Mouse (Mus musculus): ENCODE data around the gene Pde1c.

Pde1c gene

DNA sequence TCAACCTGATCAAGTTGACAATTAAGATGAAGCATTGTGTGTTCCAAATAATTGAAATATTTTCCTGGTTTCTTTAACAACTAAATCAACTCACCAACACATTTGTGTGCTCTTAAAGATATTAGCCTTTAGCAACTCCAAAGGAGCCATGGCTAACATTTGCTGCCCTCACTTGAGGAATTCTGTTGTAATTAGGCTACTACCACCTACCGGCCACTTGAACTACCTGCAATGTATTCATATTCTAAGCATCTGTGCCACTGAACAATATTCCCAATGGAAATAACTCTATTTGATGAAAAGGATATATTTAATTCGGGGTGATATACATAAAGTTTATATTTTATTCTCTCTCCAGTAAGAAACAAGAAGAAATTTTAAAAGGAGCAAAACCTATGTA, 121.0 kb downstream of the Pde1c start:
- no peak for DNase-seq (ENCODE audit: low spot score in 2 of 2)

DNA sequence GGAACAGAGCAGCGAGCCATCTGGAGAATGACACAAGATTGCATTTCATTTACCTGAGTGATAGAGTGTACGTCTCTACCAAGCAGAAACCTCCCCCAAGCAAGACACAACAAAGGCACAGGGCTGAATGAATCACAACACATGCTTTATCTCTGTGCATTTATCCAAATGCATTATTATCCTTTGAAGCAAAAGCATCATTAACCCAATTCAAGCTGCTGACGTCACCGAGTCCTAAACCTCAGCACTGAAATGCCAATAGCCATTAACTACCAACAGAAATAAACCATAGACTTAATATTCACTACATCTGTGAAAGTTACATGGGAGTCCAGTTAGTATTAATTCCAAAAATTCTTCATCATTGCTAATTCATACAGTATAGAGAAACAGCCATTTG, 127.4 kb downstream of the Pde1c start:
- DNase-seq (ENCODE audit: low spot score in 2 of 2) = no peak

DNA sequence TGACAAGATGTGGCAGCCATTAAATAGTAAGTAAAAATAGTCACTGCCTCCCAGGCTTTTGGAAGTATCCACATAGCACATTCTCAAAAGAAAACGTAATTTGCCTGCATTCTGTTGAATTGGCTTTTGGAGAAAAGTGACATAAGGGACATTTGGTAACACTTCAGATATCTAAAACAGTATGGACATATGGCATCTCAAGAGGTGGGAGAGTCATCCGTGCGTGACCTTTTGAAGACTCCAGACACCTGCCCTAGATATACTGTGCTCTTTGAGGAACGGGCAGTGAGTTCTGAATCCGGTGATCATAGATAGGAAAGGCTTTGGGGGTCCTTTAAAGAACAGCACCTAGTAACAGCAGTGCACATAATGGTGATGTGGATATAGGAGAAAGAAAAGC, 143.1 kb downstream of the Pde1c start:
- no peak for DNase-seq (ENCODE audit: low spot score in 2 of 2)

DNA sequence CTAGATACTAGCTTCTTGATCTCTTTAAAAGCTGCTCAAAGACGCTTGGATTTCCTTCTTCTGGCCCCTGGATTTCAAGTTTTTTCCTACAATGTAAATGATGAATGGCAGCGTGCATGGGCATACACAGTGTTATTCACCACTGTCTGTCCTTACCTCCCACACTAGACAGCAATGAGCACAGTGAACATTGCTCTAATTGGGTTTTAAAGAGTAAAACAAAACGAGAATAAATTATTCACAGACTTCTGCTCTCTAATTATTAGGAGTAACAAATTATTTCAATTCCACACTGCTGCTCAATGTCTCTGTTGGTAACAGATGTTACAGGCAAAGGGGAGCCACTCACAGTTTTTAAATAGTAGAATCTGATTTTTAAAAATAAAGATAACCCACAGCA, 146.0 kb downstream of the Pde1c start:
- DNase-seq (ENCODE audit: low spot score in 2 of 2) = no peak

DNA sequence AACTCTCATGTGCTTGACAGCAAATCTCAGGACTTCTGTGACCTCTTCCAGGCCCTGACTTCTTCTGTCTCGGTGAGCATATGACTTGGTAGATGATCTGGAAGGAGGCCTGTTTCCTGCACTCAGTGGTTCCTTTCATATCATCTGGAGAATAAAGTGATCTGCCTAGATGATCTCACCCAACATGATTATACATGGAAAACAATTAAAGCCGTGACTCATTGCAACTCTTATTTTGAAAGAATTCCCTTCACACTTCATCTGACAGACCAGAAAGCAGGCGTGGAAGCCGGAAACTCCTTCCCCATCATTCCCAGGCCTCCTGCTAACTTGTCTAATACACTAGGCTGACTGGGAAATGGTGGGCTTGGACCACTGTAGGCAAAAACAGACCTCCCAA, 152.7 kb downstream of the Pde1c start:
- no peak for DNase-seq (ENCODE audit: low spot score in 2 of 2)

DNA sequence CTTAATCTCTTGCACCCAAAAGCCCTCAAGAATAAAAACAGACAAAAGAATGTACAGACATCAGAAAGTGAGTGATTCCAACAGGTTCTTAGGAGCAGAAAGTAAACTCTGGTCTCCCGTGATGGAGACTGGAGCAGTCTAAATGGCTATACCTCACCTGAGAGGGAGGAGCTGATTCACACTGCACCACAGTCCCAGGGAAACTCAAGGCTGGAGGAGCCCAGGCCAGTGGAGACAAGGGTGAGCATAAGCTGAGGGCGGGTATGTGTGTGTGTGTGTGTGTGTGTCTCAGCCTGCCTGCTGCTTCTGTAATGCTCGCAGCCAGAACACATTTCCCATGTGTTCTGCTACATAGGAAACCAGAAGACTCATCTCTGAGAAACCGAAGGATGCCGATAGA, 179.7 kb downstream of the Pde1c start:
- no peak for DNase-seq (ENCODE audit: low spot score in 2 of 2)

DNA sequence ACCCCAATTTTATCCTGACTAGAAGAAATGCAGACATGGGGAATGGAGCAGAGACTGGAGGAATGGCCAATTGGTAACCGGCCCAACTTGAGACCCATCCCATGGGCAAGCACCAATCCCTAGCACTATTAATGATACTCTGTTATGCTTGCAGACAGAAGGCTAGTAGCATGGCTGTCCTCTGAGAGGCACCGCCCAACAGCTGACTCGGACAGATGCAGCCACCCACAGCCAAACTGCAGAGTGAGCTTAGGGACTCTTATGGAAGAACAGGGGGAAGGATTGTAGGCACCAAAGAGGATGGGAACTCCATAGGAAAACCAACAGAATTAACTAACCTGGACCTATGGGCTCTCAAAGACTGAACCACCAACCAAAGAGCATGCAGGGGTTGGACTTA, 192.5 kb downstream of the Pde1c start:
- DNase-seq (ENCODE audit: low spot score in 2 of 2) = no peak

DNA sequence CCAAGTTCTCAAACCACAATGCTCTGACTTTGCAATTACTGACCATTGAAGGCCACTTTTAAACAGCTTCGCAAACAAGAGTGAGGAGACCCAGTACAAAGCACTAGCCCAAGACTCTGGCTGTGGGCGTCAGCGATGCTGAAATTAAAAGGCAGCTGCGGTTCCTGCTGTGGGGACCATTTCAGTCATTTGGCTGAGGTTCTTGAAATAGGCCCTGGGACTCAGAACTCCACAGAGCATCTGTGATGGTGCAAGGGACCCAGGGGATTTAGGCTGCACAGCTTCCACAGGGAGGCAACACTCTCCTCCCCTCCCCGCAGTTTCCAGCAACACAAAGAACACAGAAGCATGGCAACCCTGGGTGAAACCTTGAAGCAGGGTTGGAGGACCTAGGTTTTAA, 194.7 kb downstream of the Pde1c start:
- no peak for DNase-seq (ENCODE audit: low spot score in 2 of 2)

DNA sequence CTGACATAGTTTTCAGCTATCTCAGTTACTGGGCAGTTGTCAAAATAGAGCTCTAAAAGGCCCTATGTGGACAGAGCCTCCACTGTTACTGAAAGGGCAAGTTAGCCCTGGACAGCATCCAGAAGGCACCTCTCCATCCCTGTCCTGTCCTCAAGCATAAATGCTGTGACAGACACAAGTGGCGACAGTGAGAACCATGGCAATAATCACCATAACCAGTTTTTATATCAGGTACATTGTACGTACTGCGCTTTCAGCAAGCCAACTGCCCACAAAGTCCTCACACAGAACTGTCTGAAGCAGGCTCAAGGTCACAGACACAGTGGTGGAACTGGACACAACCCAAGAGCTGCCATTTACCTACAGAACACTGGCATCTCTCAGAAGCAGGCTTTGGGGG, 195.2 kb downstream of the Pde1c start:
- DNase-seq (ENCODE audit: low spot score in 2 of 2) = no peak

DNA sequence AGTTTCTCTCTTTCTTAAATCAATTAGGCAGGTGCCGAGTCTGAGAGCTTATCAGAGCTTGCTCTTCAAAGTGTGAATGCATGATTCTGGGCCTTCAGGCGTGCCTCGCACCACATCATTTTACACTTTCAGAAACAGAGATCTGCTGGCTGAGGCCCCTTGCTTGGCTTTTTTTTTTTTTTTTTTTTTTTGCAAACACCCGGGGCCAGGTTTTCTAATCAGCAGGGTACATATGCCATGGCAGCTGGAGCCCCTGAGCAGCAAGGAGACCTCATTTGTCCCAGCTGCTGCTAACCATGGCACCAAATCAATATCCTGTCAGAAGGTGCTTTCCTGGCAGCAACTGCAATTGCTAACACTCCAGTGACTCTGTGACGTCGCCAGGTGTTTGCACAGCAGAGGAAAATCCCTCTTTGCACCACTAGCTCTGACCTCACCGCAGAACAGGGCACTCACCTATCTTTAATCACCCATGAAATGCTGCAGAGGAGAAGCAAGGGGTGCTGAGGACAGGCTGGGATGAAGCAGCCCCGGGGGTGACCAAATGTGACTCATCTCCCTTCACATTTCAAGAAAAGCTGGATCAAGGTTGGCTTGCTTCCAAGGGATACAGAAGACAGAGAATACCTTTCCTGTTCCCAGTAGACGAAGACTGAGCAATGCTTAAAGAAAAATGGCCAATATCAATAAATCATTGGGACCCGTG, 195.7 kb downstream of the Pde1c start:
- no peak for DNase-seq (ENCODE audit: low spot score in 2 of 2)

DNA sequence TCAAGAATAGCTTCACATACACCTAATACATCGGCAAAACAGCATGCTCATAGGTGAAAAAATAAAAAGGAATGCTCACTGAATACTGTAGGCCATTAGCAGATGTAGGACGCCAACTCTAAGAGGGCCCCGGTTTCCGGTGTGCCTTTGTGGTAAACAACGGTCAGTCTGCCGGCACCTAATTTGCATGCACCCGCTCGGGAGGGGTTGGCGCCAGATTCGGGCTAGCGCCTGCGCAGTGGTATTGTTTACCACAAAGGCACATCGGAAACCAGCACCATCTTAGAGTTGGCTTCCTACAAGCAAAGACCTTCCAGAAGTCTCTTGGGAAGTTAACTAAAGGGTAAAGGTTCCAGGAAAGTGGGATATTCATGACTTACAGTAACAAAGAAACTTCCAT, 199.4 kb downstream of the Pde1c start:
- DNase-seq (ENCODE audit: low spot score in 2 of 2) = no peak

DNA sequence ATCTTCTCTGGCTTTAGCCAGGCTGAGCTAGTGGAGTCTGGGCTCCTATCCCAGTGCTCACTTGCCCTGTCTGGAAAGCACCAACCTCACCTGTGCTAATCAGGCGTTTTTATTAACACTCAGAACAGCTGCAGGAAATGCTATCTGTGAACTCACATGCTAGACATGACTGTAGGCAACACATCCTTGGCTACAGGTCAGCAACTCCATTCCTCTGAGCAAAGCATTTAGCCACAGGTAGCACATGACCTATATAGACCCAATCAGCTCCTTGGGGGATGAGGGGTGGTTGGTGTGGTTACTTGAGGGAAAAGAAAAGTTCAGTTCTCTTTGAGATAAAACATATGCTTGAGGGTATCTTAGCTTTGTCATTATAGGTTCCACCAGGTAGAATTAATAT, 200.8 kb downstream of the Pde1c start:
- no peak for DNase-seq (ENCODE audit: low spot score in 2 of 2)

DNA sequence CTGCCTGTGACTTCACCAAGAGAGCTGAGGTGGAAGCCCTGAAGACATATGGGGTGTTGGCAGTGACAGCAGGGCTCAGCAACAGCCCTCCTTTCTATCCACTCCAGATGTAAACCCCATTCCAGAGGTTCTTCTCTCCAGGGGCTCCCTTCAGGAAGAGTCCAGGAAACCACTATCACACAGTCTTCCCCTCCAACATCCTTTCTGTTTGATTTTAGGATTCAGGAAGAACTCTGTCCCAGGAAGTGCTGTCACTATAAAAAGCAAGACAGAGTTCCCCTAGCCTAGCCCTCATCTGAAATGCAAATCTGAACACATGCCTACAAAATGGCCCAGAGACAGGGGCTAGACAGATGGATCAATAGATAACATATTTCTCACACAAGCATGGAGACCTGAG, 201.6 kb downstream of the Pde1c start:
- no peak for DNase-seq (ENCODE audit: low spot score in 2 of 2)

DNA sequence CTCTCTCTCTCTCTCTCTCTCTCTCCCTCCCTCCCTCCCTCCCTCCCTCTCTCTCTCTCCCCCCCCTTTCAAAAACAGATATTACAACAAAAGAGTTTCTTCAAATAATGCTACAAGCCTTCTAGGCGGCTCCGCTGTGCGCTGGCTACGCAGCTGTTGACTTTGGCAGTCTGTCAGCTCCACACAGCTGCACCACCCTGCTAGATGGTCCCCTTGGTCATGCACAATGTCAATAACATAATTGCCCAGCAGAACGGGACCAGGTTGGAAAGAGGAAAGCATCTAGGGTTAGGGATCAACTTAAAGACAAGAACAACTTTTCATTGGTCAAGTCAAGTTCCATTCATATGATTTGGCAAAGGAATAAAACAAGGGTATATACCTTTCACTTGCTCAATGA, 206.3 kb downstream of the Pde1c start:
- DNase-seq (ENCODE audit: low spot score in 2 of 2) = no peak

DNA sequence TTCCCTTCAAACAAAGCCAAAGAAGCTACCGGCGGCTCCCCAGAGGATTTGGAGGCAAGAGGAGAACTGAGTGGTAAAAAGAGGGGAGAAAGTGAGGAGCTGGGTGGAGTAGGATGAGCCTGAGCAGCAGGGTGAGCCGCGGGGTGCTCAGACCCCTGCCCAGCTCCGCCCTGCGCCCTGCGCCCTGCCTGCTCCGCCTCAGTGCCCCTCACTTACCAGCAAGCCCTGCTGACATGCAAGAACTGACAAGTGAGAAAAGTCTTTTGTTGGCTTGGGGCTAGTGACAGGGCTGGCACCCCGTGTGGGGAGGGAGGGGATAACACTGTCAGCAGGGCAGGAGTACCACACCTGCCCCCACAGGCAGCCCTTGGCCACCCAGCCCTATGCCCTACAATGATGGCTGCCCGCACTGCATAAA, 206.8 kb downstream of the Pde1c start:
- DNase-seq (ENCODE audit: low spot score in 2 of 2) = no peak

DNA sequence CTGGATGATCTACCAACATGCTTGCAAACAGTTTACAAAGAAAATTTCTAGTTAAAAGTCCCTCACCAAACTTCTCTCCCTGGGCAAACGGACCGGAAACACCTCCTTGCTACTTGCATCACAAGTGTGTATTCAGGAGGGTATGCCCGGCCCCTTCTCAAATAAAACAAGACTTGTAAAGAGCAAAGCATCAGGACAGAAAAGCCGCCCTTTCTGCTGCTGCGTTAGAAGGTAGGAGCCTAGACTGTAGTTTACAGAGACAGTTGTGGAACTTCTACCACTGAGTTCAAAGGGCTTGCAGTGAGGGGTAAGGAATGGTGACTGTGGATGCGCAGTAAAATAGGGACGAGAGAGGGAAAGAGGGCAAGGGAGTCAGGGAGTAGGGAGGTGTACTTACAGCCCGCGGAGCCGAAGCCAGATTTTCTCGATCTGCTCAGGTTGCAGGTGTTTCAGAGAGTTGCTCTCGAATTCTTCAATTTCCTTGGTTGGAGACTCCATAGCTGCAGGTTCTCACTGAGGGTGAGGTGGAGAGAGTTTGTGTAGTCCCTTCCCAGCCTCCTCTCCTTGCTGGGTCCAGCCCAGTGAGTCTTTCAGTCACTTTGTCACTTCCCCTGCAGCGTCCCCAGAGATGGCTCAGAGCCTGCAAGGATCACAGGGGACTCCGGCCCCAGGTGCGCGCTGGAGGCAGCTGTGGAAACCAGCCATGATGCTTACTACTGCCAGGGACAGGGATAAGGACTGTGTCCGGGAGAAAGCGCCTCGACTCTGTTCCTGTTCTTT, 207.4 kb downstream of the Pde1c start:
- no peak for DNase-seq (ENCODE audit: low spot score in 2 of 2)

DNA sequence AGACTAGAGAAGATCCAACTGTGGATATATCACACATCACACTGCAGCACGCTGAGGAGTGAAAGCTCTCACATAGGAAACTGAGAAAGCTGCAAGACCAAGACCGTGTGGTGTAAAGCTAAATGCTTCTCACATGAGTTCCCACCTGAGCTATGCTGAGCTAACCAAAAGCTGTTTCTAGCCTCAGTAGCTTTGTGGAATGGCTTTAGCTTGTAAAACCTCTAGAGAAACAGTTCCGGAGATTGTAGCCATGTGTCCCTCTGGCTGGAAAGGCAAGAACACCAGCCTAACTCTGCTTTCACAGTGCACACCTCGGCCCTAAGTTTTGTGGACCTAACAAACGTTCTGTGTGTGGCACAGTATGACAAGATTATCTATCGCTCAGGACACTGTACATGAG, 208.8 kb downstream of the Pde1c start:
- no peak for DNase-seq (ENCODE audit: low spot score in 2 of 2)

DNA sequence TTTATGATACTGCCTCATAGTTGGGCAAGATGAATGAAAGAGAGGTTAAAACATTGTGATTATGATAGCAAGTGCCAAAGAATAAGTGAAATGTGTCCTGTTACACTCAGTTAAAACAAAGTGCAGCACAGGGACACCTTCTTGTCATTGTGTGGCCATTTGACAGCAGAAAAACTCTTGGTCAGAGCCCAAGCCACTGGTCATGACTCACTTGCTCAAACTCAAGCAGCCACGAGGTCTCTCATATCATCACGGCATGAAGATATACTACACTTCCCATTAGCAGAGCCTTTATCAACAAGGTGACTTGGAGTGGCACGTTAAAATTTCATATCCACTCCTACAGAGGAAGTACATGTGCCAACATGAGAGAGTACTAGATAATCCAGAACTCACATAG, 209.8 kb downstream of the Pde1c start:
- DNase-seq (ENCODE audit: low spot score in 2 of 2) = no peak

DNA sequence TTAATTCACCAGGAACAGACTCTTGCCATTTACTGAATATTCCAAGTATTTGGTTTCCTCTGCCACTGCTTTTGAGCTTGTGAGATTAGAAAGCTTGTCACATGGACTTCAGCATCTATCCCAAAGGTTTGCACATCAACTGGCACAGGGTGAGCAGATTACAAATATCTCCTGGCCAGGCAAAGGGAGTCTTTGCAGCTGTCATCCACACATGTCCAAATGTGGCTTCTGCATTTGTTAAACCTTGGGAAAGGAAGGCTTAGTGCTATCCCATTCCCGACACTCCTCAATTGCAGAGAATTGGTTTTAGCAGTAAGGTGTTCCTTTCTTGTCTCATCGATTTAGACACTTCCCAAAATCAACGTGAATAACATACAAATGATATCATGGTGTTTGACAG, 221.7 kb downstream of the Pde1c start:
- no peak for DNase-seq (ENCODE audit: low spot score in 2 of 2)

DNA sequence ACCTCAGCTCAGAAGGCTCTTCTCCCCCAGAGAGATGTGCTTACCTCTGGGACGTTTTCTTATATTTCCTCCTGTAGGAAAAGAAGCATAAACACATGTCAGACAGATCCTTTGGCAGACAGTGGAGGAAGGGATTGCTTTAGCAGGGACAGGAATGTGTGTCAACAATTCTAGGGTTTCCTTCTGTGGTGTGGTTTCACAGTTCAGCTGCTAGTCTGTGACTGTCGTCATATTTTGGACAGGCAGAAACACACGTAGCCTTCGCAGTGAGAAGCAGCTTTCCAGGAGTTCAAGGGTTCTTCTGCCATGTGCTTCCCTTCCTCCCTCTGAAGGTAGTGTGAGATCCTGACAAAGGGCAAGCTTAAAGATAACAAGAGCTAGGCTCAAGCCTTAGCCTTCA, 223.8 kb downstream of the Pde1c start:
- DNase-seq (ENCODE audit: low spot score in 2 of 2) = no peak

DNA sequence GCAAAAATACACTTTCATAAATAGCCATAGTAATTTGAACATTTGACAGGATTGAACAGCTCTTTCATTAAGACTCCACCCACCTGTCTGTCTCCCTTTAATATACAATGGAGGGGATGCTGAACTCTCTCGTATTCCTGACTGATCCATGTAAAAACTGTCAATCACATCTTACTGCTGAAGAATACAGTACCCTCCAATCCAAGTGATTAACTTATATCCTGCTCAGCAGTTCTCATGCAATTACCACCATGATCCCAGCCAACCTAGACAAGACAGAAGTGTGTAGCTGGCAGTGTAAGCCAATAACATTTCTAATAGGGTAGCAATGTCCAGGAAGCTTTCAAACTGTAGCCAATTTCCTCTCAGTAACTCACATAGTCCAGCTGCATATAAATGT, 226.9 kb downstream of the Pde1c start:
- no peak for DNase-seq (ENCODE audit: low spot score in 2 of 2)

DNA sequence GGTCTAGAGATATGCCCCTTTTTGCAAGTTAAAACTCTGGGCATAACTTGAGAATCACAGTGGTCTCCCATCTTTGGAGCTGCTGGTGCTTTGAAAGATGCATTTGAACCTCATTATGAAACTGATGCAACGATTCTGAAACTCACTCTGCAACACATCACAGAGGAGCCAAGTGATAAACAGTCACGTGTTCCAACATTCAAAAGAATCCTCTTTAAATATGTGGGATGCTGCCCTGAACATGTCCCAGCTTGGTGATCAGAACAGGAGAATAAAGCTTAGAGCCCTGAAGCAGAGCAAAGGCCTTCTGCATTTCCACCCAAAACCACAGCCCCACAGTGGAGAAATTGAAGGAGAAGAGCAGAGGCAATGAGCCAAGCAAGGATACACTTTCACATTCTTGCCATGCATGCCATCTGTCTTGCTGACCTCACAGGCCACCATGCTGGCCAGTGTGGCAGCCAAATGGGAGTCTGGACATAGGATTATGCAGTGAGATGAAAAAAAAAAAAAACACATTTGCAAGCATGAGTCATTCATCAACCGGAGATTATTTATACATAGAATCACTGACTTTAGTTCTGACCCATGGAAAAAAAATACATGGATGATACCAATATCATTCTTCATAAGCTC, 233.0 kb downstream of the Pde1c start:
- DNase-seq (ENCODE audit: low spot score in 2 of 2) = no peak

DNA sequence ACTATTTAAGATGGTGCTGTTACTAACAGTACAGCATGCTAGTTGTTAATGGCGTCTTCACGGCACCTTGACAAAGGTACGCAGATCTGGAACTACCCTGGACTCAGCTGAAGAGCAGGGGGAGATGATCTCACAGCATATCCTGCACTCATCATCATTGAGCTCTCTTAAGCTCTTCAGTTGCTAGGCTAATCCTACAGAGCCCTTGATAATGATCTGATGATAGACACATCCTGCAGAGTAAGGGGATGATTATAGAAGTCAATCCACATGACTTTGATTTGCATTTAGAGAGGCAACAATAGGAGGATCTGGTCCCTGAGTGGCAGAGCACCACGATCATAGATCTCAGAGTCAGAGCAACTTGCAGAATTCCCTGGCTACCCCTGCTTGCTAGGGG, 236.8 kb downstream of the Pde1c start:
- DNase-seq (ENCODE audit: low spot score in 2 of 2) = no peak
